Mouse (Mus musculus) right cerebral cortex, postnatal 25 days (tissue): ENCODE measurements at regions not wholly inside any gene's neighbourhood (a gene's known extent, or its start where the extent isn't known, plus 50 kb on each side); places are given as distances from the start of the nearest gene placed in this dataset.

ENCODE experiments used
- DNase-seq: peaks from one replicate; pipeline ENCODE4 v3.0.0; 2022

- DNase-seq: no peak
Observed at GRCm38 (mm10) chr19:15851622-15852021, 95.5 kb downstream of the Psat1 start.

DNA sequence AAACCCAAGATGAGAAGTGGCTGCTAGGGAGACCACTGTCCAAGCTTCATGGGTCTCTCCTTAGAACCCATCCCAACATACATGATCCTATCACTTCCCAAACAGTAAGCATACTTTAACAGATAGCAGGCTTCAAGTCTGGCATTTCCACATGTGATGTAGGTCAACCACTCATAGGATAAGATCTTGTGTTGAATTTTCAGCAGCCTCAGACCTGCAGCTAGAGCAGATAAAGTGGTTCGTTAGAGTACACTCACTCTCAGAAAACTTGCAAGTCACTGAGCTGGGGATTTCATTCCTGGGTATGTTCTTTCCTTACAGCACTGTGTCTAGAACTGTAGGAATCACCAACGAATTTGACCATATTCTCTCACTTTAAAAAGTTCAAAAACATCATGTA, 96.4 kb downstream of the Psat1 start:
- DNase-seq: no peak

DNA sequence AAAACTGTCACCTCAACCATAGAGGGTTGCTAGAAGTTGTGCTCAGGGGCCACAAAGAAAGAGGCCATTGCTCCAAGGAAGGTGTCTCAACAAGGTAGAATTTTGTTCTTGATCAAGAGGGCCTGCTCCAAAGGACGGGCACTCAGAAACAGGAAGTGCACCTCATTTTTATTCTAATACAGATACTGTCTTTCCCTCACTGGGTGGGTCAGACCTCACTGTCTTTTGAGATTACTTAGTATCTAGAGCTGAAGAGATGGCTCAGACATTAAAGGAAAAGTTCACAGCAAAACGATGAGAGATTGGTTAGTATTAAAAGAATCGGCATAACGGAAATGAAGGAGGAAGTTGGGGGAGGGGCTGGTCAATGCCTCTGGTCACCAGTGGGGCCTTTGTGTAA, 97.9 kb downstream of the Psat1 start:
- DNase-seq: no peak

- DNase-seq: no peak
Observed at GRCm38 (mm10) chr19:15838327-15838726, 108.8 kb downstream of the Psat1 start.

DNA sequence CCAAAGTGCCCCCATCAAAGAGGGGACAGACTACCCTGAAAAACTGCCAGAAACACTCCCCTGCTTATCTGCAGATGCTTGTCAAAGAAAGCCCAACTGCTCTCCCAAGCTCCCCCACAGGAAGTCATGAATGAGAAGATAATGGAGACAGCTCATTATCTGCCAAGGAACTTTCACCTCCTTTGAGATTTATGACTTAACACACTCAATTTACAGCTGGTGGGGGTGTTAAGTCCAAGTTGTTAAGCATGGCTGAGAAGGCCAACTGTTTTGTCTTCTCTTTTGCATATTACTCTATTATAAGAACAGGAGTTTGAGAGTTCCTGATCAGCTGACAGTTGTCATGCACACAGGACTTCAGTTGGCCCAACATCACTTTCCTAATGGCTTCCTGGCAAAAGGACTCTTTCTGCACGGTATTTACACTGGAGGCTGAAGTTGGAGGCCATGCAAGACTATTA, 109.4 kb downstream of the Psat1 start:
- no peak for DNase-seq

- DNase-seq: no peak
Observed at GRCm38 (mm10) chr19:15836956-15837714, 110.0 kb downstream of the Psat1 start.

- DNase-seq: no peak
Observed at GRCm38 (mm10) chr19:15836201-15836955, 110.8 kb downstream of the Psat1 start.

DNA sequence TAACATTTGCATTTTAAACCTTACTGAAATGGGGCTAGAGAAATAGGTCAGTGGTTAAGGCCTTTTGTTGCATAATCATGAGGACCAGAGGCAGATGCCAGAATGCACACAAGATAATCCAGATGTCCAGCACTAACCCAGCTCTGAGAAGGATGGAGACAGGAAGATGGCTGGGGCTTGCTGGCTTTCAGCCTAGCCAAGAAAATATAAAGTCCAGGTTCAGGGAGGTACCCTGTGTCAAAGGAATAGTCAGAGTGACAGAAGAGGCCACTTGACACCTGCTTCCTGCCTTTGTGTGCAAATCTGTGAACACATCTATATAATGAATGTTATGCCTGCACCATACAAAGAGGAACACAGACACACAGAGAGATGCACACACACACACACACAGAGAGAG, 116.8 kb downstream of the Psat1 start:
- no peak for DNase-seq

DNA sequence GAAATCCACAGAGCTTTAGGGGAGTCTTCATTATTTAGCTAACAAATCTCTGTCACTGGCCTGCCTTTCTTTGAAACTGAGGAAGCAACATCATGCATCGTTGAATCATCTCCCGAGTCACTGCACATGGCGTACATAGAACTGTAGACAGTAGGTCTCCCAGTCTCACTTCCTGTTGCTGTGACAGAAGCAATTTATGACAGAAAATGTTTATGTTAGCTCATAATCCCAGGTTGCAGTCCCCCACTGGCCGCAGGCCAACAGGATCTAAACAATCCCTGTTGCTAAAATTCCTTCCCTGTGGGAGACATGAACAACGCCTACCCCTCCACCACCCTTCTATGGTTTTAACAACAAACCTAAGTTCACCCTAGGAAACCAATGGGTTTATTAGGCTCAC, 118.0 kb downstream of the Psat1 start:
- DNase-seq: no peak

GRCm38 (mm10) chr19:15827990-15828705, 119.0 kb downstream of the Psat1 start:
- DNase-seq: no peak

- no peak for DNase-seq
Observed at GRCm38 (mm10) chr19:15827120-15827989, 119.8 kb downstream of the Psat1 start.

DNA sequence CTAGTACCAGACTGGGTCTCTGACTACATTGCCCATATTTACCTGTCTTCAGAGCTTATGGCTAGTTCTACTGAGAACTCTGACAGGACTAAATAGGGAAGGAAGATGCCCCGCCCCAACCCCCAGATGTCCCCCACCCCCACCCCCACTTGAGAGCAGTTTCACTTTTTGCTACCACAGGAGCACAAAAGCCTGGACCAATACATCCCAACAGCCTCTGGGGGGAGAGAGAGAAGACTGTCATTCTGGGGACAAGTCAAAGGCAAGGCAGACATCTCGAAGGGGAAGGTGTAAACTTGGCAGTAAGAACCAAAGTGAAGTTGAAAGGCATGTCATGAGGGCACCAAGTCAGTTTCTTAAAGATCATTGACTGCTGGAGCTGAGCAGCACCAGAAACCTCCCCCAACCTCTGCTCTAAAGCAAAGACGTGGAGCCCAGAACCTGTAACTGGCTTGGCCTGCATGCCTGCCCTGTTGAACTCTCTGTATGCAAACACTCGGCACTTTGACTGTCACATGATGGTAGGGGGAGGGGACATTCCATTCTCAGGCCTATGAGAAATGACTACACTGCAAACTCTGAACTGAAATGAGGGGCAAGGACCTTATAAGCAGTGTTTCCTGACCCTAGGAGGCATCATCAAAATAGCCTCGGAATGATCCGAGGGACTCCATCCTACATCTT, 123.3 kb downstream of the Psat1 start:
- DNase-seq: no peak

DNA sequence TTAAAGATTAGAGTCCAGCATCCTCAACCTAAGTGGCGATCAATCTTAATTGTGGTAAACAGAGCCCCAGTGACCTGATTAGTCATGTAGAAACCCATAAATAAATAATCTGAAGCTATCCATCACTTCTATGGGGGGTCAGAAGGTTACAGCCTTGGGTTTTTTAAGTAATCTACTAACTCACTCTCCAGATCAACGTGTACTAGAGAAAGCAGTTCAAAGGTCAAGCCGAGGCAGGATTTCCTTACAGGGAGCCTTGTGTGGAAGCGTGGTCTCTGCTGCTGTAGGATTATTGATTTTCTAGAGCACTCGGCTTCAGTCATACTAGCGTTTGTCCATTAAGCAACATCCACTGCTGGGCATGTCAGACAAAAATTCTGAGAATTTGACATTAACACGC, 127.1 kb downstream of the Psat1 start:
- DNase-seq: no peak

GRCm38 (mm10) chr19:15815166-15815565, 132.0 kb downstream of the Psat1 start:
- no peak for DNase-seq

- no peak for DNase-seq
Observed at GRCm38 (mm10) chr19:15809008-15809407, 138.1 kb downstream of the Psat1 start.

DNA sequence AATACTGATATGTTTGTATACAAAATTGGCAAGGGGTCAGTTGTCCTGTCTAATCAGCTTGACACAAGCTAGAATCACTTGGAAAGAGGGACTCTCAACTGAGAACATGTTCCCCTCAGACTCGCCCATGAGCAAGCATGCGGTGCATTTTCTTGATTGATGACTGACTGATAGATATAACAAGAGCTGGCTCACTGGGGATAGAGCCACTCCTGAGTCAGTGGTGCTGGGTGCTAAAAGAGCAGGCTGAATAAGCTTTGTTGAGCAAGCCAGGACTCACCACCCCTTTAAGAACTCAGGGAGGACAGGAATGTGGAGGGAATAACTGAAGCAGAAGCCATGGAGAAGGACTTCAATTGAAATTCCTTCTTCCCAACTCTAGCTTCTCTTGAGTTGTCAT, 139.5 kb downstream of the Psat1 start:
- DNase-seq: no peak

GRCm38 (mm10) chr19:15803131-15803889, 143.8 kb downstream of the Psat1 start:
- DNase-seq: no peak

- DNase-seq: no peak
Observed at GRCm38 (mm10) chr19:15802641-15803040, 144.5 kb downstream of the Psat1 start.

- peak; percentile 77 for DNase-seq
Observed at GRCm38 (mm10) chr19:15801811-15802486, 145.2 kb downstream of the Psat1 start.

- DNase-seq: peak; percentile 77
Observed at GRCm38 (mm10) chr19:15800856-15801706, 146.1 kb downstream of the Psat1 start.
